Mouse (Mus musculus) erythroblast, adult 5-6 weeks (primary cell): Measurements from ENCODE around the gene Tgfb3. TPM values are rescaled to one million over a fixed set of nuclear protein-coding genes. Genes with fewer than 3 reads are reported as not detected.

Experiments
- total RNA-seq, 2 experiments: library from RNA; stranded (forward) in 1 of 2; stranded (reverse) in 1 of 2; fragments of 150-400 nt in 1 of 2; fragments of 200-764, 138-1000 nt in 1 of 2; gene quantifications; 2 replicates each; pipeline versions ENCODE4 v1.2.3 to v1.2.4; 2015 to 2017; ENCODE audit warnings: low replicate concordance in 2 of 2

Gene Tgfb3
- total RNA-seq, 2 experiments from 2014 or later: not detected

Other genes starting within 250 kb of the Tgfb3 start
- not detected in 2 replicates for gene Ift43, start 3.5 kb upstream of the Tgfb3 start, total RNA-seq (2015; ENCODE audit: low replicate concordance)
- not detected in 2 replicates for gene Ift43, start 3.5 kb upstream of the Tgfb3 start, total RNA-seq (2017; ENCODE audit: low replicate concordance)
- 13.4 and 17.1 TPM in 2 replicates for gene Gpatch2l, start 162.8 kb upstream of the Tgfb3 start, total RNA-seq (2015; ENCODE audit: low replicate concordance)
- gene Gpatch2l, start 162.8 kb upstream of the Tgfb3 start, total RNA-seq (2017; ENCODE audit: low replicate concordance): 15.9 and 16.8 TPM in 2 replicates